Comparison of ENCODE assay signal across 37 mouse cellular contexts in the genomic region with DNA sequence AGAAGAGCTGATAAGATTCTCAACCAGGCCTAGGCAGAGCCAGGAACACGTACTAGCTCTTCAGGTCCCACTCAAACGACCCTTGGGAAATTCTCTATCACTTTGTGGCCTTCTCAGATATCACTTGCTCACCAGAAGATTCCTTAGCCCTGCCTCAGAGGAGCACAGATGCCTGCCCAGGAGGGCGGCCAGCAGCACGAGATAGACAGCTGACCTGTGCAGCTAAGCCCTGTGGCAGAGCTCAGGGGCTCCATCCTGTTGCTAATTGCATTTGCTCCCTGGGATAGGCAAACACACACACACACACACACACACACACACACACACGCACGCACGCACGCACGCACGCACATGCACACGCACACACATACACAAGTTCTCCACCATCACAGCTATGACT. TPM values are rescaled to one million over a fixed set of nuclear protein-coding genes. Genes with fewer than 3 reads are reported as not detected.
"Had no signal": no experiment of that assay in that cellular context is flagged by ENCODE, and none has a peak within 500 bp of the region (broad histone marks: within the 10 kb centered on the region; RNA-seq: fewer than 3 reads in every experiment).

No protein-coding gene starts in this region.

- H3K36me3 ChIP-seq: embryonic facial prominence, embryonic 12.5 days; forebrain, embryonic 15.5 days had no signal

- DNase-seq: cerebellum, adult 8-10 months; cerebellum, adult 9-10 months; cerebellum, adult 9-11 months; cerebellum, postnatal 10 days; cerebellum, postnatal 25 days; cerebellum, postnatal 36 days; embryo, embryonic 11 days; forebrain, postnatal 0 days; gastrocnemius, adult 2 months; gastrocnemius, postnatal 10 days; gastrocnemius, postnatal 14 days; gastrocnemius, postnatal 25 days; gastrocnemius, postnatal 36 days; heart, adult 11 months; heart, adult 18-20 months; heart, adult 2 months had no signal

- H3K4me2 ChIP-seq: embryonic facial prominence, embryonic 12.5 days; embryonic facial prominence, embryonic 13.5 days; embryonic facial prominence, embryonic 15.5 days; forebrain, embryonic 12.5 days; forebrain, embryonic 13.5 days; forebrain, embryonic 15.5 days had no signal

- H3K27me3 ChIP-seq: embryonic facial prominence, embryonic 12.5 days; embryonic facial prominence, embryonic 13.5 days; embryonic facial prominence, embryonic 15.5 days; forebrain, embryonic 13.5 days had no signal

- ATAC-seq: forebrain, embryonic 13.5 days; forebrain, embryonic 14.5 days; forebrain, embryonic 15.5 days; forebrain, embryonic 16.5 days; forebrain, postnatal 0 days had no signal

- H3K27ac ChIP-seq: embryonic facial prominence, embryonic 10.5 days; embryonic facial prominence, embryonic 12.5 days; embryonic facial prominence, embryonic 13.5 days; embryonic facial prominence, embryonic 15.5 days; forebrain, embryonic 10.5 days; forebrain, embryonic 12.5 days; forebrain, embryonic 13.5 days; forebrain, embryonic 15.5 days; gastrocnemius, adult 2 months; heart, adult 2 months had no signal

- H3K4me3 ChIP-seq: embryonic facial prominence, embryonic 10.5 days; embryonic facial prominence, embryonic 12.5 days; embryonic facial prominence, embryonic 13.5 days; embryonic facial prominence, embryonic 15.5 days; erythroblast, embryonic 14.5 days; forebrain, embryonic 10.5 days; forebrain, embryonic 12.5 days; forebrain, embryonic 13.5 days; forebrain, embryonic 15.5 days; gastrocnemius, adult 2 months; heart, adult 2 months had no signal

RNA-seq across cellular contexts. Expression of a gene that starts 3.5 kb away (rescaled TPM):
- total RNA-seq: common myeloid progenitor, adult 5-6 weeks; gastrocnemius, adult 18-20 months; gastrocnemius, adult 2 months; gastrocnemius, adult 8-10 months; gastrocnemius, postnatal 10 days; gastrocnemius, postnatal 14 days; gastrocnemius, postnatal 25 days; gastrocnemius, postnatal 36 days; gastrocnemius, postnatal 4 days; heart, adult 18-20 months; heart, adult 2 months; heart, adult 8-10 months had no signal
- polyA plus RNA-seq: erythroblast, embryonic 14.5 days had no signal

RNA-seq across cellular contexts. Expression of a gene that starts 38.5 kb away (rescaled TPM):
- total RNA-seq: common myeloid progenitor, adult 5-6 weeks; forebrain, postnatal 0 days; gastrocnemius, adult 18-20 months; gastrocnemius, adult 2 months; gastrocnemius, adult 8-10 months; gastrocnemius, postnatal 10 days; gastrocnemius, postnatal 14 days; gastrocnemius, postnatal 25 days; gastrocnemius, postnatal 36 days; gastrocnemius, postnatal 4 days; granulocyte monocyte progenitor cell, adult 5-6 weeks; heart, adult 18-20 months; heart, adult 2 months; heart, adult 8-10 months had no signal
- polyA plus RNA-seq: embryonic facial prominence, embryonic 11.5 days; embryonic facial prominence, embryonic 14.5 days; erythroblast, embryonic 14.5 days; forebrain, embryonic 10.5 days; forebrain, embryonic 11.5 days; forebrain, embryonic 12.5 days; forebrain, embryonic 13.5 days; forebrain, embryonic 14.5 days; forebrain, embryonic 15.5 days; forebrain, embryonic 16.5 days; forebrain, postnatal 0 days; gonadal fat pad, adult 2 months; heart, adult 2 months had no signal
